Mouse (Mus musculus): Measurements from ENCODE around the gene Cdcp2.
"Not testable (repeated sequence)": the region's sequence is repeated elsewhere in the genome, so short reads cannot be mapped to it uniquely, and the experiment has no call there.

Gene Cdcp2

DNA sequence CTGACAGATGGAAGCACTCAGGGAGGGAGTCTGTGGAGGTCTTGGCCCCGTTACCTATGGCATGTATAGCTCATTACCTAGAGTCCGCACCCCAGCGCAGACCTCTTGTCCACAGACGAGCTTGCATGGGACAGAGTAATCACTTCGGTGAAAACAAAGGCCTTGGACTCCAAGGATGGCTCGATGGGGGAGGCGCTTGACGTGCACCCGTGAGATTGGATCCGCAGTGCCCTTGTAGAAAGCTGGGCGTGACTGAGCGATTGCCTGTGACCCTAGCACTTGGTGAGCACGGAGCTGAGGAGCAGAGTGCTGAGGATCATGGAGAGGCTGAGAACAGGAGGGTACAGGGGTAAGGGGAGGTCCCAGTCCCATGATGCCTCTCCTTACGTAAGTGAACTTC, 5.0 kb upstream of the Cdcp2 start:
- DNase-seq (ENCODE audit: low read depth): no peak

GRCm38 (mm10) chr4:107094484-107095187, 2.1 kb upstream of the Cdcp2 start:
- peak; percentile 41 for DNase-seq (ENCODE audit: low read depth)

DNA sequence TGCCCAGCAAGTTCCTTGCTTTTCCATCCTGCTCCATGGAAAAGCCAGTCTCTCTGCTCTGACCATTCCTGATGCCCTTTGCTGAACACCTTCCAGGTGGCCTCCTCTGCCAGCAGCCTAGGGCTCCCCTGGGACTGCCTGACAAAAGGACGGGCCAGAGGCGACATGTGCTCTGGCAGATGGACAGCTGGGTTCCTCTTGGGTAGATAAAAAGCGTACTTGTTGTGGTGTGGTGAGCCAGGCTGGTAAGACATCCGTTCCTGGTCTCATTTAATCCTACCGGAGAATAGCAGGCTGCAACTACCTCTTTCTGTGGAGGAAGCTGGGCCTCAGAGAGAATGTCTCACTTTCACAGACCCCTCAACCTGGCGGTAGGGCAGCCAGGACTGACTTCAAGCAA, 648 bp upstream of the Cdcp2 start:
- no peak for DNase-seq (ENCODE audit: low read depth)

- DNase-seq (ENCODE audit: low read depth): no peak
Observed at GRCm38 (mm10) chr4:107097871-107098270, 1.2 kb downstream of the Cdcp2 start.

GRCm38 (mm10) chr4:107098375-107098774, 1.7 kb downstream of the Cdcp2 start:
- no peak for DNase-seq (ENCODE audit: low read depth)

- DNase-seq (ENCODE audit: low read depth): no peak
Observed at GRCm38 (mm10) chr4:107098791-107099525, 2.3 kb downstream of the Cdcp2 start.

GRCm38 (mm10) chr4:107102220-107102619, 5.5 kb downstream of the Cdcp2 start:
- no peak for DNase-seq (ENCODE audit: low read depth)

GRCm38 (mm10) chr4:107106777-107107176, 10.1 kb downstream of the Cdcp2 start:
- no peak for DNase-seq (ENCODE audit: low read depth)

DNA sequence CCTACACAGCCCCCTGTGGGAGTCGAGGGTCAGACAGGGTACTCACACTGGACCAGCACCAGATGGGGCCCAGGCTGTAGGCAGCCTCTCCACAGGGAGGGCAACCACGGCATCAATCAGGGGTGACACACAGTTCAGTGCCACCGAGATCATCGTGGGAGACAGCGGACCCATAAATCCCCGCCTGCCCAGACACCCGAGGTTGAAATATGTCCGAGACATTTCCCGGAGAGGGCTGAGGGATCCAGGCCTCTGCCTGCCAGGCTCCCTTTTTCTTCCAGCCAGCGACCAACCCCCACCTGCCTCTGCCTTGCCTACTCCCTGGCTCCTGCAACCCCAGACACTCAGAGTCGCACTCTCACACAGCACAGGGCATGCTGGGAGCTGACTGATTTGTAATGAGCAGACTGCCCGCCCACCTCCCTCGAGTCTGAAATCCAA, 11.6 kb downstream of the Cdcp2 start:
- peak; percentile 37 for DNase-seq (ENCODE audit: low read depth)

DNA sequence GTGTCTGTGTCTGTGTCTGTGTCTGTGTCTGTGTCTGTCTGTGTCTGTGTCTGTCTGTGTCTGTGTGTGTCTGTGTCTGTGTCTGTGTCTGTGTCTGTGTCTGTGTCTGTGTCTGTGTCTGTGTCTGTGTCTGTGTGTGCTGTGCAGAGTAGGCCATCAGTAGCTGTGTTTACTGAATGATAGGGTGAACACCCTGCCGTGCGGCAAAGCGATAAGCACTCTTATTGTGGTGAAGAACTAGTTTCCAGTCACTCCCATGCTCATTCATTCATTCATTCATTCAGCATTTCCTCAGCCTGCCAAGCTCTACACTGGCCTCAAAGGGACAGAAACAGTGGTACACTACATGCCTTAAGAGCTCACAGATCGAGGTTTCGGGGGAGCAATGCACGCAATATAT, 12.5 kb downstream of the Cdcp2 start:
- not testable (repeated sequence) for DNase-seq (ENCODE audit: low read depth)

DNA sequence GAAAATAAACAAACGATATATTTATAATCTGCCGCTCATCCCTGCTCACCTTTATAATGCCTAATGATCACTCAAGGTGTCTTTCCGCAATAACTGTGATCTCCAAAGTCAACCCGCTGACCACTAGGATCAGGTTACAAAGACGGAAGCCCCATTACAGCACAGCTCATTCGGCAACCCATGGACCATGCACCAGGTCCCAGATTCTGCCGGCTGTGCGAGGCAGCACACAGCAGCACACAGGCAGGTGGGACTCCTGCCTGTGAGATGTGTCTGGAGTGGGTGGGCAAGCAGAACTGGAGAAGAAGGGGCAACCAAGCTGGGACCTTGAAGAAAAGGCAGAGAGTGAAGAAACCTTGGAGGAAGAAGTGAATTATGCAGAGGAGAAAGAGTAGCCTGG, 17.6 kb downstream of the Cdcp2 start:
- DNase-seq (ENCODE audit: low read depth): no peak

DNA sequence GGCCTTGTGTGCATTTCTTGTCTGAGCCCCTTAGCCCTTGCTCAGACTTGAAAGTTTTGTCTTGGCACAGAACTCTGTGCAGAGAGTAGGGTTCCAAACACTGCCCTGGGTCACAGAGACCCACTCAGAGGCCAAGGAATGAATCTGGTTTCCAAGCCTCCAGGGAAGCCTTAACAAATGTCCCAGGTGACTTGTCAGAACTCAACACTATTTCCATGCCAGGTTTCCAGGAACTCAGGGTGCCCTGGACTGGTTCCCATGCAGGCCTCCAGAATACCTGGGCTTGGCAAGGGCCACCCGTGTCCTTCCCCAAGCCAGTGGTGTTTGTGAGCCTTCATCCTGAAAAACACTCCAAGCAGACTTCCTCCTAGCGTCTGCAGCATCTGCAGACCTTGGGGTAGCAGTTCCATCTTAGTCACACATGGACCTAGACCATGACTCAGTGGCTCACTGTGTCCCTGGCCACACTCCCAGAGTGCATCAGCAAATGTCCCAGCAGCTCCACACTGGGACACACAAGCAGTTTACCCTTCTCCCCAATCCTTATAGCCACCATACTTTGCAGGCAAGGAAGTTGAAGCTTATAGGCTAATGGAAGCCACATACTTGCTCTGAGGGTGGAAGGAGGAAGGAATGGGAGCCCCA, 21.2 kb downstream of the Cdcp2 start:
- DNase-seq (ENCODE audit: low read depth): no peak

- DNase-seq (ENCODE audit: low read depth): no peak
Observed at GRCm38 (mm10) chr4:107119056-107119455, 22.4 kb downstream of the Cdcp2 start.

DNA sequence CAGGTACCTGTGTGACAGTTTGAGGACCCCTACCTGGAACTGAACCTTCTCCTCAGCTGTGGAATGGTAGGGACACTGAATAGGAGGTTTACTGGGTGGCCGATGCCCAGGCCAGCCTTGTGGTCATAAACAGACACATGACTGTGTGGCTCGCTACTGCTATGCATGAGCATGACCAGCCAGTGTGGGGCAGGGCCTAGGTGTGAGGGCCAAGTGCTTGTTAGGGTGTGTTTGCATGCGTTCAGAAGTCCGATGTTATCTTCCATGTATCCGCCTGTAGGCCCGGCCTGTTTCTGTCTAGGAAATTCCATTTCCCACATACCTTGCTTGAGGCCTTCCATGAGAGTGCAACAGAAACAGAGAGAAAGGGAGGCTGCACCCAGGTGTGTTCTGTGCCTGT, 24.0 kb downstream of the Cdcp2 start:
- DNase-seq (ENCODE audit: low read depth): no peak

DNA sequence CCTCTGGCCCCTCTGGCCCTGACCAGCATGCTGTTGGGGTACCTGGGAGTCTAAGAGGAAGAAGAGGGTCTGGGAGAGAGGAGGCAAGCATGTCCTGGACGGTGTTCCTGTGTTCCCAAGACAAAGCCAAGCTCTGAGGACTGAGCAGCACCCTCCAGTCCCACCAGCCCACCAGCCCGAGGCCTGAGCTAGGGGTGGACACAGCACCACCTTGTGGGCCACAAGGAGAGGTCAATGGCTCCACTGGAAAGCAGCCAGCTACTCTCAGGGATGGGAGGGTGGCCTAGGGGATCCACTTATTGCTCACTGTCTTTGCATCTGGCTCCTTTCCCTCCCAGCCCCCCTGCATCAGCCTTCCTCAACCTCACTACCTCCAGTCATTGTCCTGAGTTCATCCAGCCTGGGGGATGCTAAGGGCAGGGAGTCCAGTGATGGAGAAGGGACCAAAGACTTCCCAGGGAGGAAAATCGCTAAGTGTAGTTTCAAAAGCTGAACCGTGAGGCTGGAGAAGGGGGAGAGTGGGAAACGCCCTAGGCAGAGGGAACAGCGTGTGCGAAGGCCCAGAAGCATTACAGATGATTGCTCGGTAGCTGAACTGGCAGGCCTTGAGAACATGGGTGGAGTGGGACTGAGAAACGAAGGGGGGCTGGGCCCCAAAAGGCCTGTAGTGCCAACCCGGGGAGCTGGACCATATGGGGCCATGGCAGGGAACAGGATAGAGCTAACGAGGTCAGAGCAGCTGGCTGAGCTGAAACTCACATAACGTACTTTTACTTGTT, 24.7 kb downstream of the Cdcp2 start:
- peak; percentile 64 for DNase-seq (ENCODE audit: low read depth)

DNA sequence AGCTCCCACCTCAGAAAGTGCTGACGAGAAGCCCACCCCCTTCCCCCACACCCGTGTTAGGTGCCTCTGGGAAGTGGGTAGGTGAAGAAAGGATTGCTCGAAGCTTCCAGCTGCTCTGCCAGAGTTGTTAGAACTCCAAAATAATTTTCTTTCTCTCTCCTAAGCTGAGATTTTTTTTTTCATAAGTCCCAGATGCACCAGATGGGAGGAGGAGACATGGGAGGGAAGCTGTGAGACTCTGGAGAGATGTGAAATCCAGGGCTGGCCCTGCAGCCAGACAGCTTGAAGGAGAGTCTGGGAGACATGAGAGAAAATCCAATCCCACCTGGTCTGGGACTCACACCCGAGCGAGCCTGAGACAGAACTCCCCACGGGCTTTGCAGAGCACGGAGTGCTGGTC, 27.7 kb downstream of the Cdcp2 start:
- no peak for DNase-seq (ENCODE audit: low read depth)

- DNase-seq (ENCODE audit: low read depth): no peak
Observed at GRCm38 (mm10) chr4:107125101-107125500, 28.4 kb downstream of the Cdcp2 start.

DNA sequence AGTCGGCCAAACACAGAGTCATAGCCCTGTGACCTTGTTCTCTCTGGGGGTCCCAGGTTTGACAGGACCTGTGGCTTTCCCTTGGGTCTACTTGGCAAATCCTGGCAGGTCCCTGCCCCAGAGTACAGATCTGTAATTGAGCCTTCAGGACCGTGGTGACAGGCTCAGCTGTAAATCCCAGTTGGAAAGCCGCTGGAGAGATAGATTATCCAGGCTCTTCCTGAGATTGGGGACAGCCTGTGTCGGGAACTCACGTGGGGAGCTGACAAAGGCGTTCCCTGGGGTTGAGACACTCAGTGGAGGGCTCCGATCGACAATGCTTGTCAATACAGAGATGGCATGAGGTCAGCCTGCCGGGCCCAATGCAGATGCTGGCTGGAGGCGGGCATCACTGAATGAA, 29.7 kb downstream of the Cdcp2 start:
- no peak for DNase-seq (ENCODE audit: low read depth)

GRCm38 (mm10) chr4:107126891-107127524, 30.3 kb downstream of the Cdcp2 start:
- DNase-seq (ENCODE audit: low read depth): no peak

GRCm38 (mm10) chr4:107127901-107128669, 31.4 kb downstream of the Cdcp2 start:
- no peak for DNase-seq (ENCODE audit: low read depth)

DNA sequence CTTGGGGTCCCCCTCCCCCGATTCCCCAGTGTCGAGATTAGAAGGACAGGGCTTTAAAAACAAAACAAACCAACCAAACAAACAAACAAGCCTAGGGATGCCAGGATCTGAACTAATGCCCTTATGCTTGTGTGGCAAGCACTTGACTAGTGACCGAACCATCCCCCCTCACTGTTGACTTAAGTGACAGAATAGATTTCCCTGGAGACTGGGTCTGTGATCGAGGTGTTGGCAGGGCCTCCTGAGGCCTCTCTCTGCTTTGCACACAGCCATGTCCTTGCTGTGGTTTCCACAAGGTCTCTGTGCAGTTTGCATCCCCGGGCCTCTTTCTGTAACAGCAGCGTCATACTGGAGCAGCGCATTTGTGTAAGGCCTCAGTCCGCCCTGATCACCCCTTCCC, 32.7 kb downstream of the Cdcp2 start:
- DNase-seq (ENCODE audit: low read depth): no peak

Data from NIH3T3 (cell line).